Mouse (Mus musculus) embryonic facial prominence, embryonic 14.5 days (tissue): ENCODE data around the gene Rad50. TPM values are rescaled to one million over a fixed set of nuclear protein-coding genes. Genes with fewer than 3 reads are reported as not detected.

Source experiments
- ATAC-seq: fragments of 200-750 bp; cut with Nextera tagmentation; 2 replicates; pipeline ENCODE4 v1.8.0; 2017; ENCODE audit warnings: low read depth, moderate number of reproducible peaks, moderate TSS enrichment
- DNase-seq: peaks from one replicate; pipeline ENCODE4 v3.0.0-alpha.2; 2015; ENCODE audit warnings: low spot score
- H3K27ac ChIP-seq: fragments of 300-500 bp; sonication (generic); replicated peaks from 2 replicates; pipeline ENCODE4 v1.5.1; 2014; ENCODE audit warnings: low read depth, mild to moderate bottlenecking, low read length, moderate library complexity
- H3K27me3 ChIP-seq: fragments of 300-500 bp; sonication (generic); replicated peaks from 2 replicates; pipeline ENCODE4 v1.6.1; 2014; ENCODE audit warnings: low read length; ENCODE audit not compliant: control insufficient read depth, insufficient read depth
- H3K36me3 ChIP-seq: fragments of 300-500 bp; sonication (generic); 2 replicates; pipeline ENCODE4 v1.6.1; 2014; ENCODE audit warnings: low read length, mixed read lengths; ENCODE audit not compliant: control insufficient read depth, insufficient read depth
- H3K4me1 ChIP-seq: fragments of 300-500 bp; sonication (generic); 2 replicates; pipeline ENCODE4 v1.6.1; 2014; ENCODE audit warnings: antibody characterized with exemption, low read length; ENCODE audit not compliant: control insufficient read depth, insufficient read depth
- H3K4me2 ChIP-seq: fragments of 300-500 bp; sonication (generic); 2 replicates; pipeline ENCODE4 v1.6.1; 2014; ENCODE audit warnings: low read depth, mild to moderate bottlenecking, low read length, moderate library complexity, mixed read lengths
- H3K4me3 ChIP-seq: fragments of 300-500 bp; sonication (generic); 2 replicates; pipeline ENCODE4 v1.5.1; 2014; ENCODE audit warnings: low read depth, mild to moderate bottlenecking, low read length
- H3K9ac ChIP-seq: fragments of 300-500 bp; sonication (generic); 2 replicates; pipeline ENCODE4 v1.6.1; 2014; ENCODE audit warnings: low read depth, mild to moderate bottlenecking, low read length, moderate library complexity, mixed read lengths
- H3K9me3 ChIP-seq: fragments of 300-500 bp; sonication (generic); 2 replicates; pipeline ENCODE4 v1.6.1; 2016; ENCODE audit warnings: low read length; ENCODE audit not compliant: control insufficient read depth
- WGBS: fragments of 180-500 bp; shearing (Covaris S2); extraction: QIAGEN DNeasy Blood & Tissue Kit; methylation state at CpG from one replicate; pipeline ENCODE4 v1.1.7; 2014; 5-methylcytosine and 5-hydroxymethylcytosine counted together
- polyA plus RNA-seq: library from polyadenylated mRNA; unstranded; fragments of >200 nt; fragmentation: Nextera tagmentation; extraction: Ambion mirVana; gene quantifications from 2 replicates; pipeline ENCODE4 v1.2.1, GENCODE M21; 2014

Gene Rad50
- polyA plus RNA-seq, 1 experiment from 2014 or later, result 18.0 TPM

- Histone ChIP-seq H3K27ac (no peak overlapping the region), H3K27me3 (peaks cover 4% of the 10 kb centered on the region; the same call in 1 of the 2 replicates), H3K9me3 (no peaks in the 10 kb centered on the region), H3K4me2 (peak overlapping the region; percentile 77), H3K4me1 (peaks cover 8% of the 10 kb centered on the region), H3K4me3 (peak overlapping the region; percentile 42), H3K36me3 (no peaks in the 10 kb centered on the region), H3K9ac (peak overlapping the region; percentile 43; the same call in 1 of the 2 replicates)
- ATAC-seq, result no peak
- 38% methylated on average over 9 of the region's 9 CpGs for WGBS
- no peak for DNase-seq
Observed at GRCm38 (mm10) chr11:53635590-53636182, 71.4 kb downstream of the Rad50 start.

- no peak within 1 kb of the TSS for H3K9ac ChIP-seq
- H3K27me3 ChIP-seq, result peaks cover 4% of the 10 kb centered on the region; the same call in 1 of the 2 replicates
- no peak within 1 kb of the TSS for H3K27ac ChIP-seq
- peaks cover 8% of the 10 kb centered on the region for H3K4me1 ChIP-seq
- no peak for DNase-seq
- WGBS, result 92% methylated on average over 8 of the region's 8 CpGs
- no peak for ATAC-seq
- H3K4me2 ChIP-seq, result no peak within 1 kb of the TSS
- no peak within 1 kb of the TSS for H3K4me3 ChIP-seq
- no peaks in the 10 kb centered on the region for H3K9me3 ChIP-seq
- H3K36me3 ChIP-seq, result no peaks in the 10 kb centered on the region
Observed at GRCm38 (mm10) chr11:53634556-53634955, 72.6 kb downstream of the Rad50 start, which contains the start of gene Il13. Il13 (minus strand) TSS chr11:53634702.

GRCm38 (mm10) chr11:53633644-53634043 is 73.5 kb downstream of the Rad50 start:
- Histone ChIP-seq H3K9me3 (no peaks in the 10 kb centered on the region), H3K27me3 (peaks cover 4% of the 10 kb centered on the region; the same call in 1 of the 2 replicates), H3K9ac (no peak overlapping the region), H3K4me3 (no peak overlapping the region), H3K4me1 (peaks cover 8% of the 10 kb centered on the region), H3K27ac (no peak overlapping the region), H3K4me2 (no peak overlapping the region), H3K36me3 (no peaks in the 10 kb centered on the region)
- WGBS, result 90% methylated on average over 7 of the region's 7 CpGs
- no peak for ATAC-seq
- DNase-seq, result no peak

- Histone ChIP-seq H3K4me1 (peaks cover 8% of the 10 kb centered on the region), H3K4me3 (no peak overlapping the region), H3K27me3 (peaks cover 4% of the 10 kb centered on the region; the same call in 1 of the 2 replicates), H3K27ac (no peak overlapping the region), H3K9me3 (no peaks in the 10 kb centered on the region), H3K9ac (no peak overlapping the region), H3K4me2 (no peak overlapping the region), H3K36me3 (no peaks in the 10 kb centered on the region)
- WGBS, result 77% methylated on average over 14 of the region's 14 CpGs
- no peak for DNase-seq
- no peak for ATAC-seq
Observed at GRCm38 (mm10) chr11:53632122-53632733, 74.9 kb downstream of the Rad50 start.

- Histone ChIP-seq H3K9me3 (no peaks in the 10 kb centered on the region), H3K27me3 (no peaks in the 10 kb centered on the region), H3K4me3 (no peak overlapping the region), H3K27ac (no peak overlapping the region), H3K4me1 (no peaks in the 10 kb centered on the region), H3K9ac (no peak overlapping the region), H3K4me2 (no peak overlapping the region), H3K36me3 (no peaks in the 10 kb centered on the region)
- peak; percentile 90 for DNase-seq
- whole genome bisulfite sequencing, result 12% methylated on average over 1 of the region's 1 CpGs
- ATAC-seq, result peak; percentile 79
Observed at GRCm38 (mm10) chr11:53627859-53628258, 79.3 kb downstream of the Rad50 start.

- 64% methylated on average over 17 of the region's 17 CpGs for WGBS
- H3K9ac ChIP-seq, result 0 out of 2 replicates have a peak overlapping the region, but pooled peaks have one; percentile 19
- DNase-seq, result no peak
Observed at GRCm38 (mm10) chr11:53626802-53627373, 80.2 kb downstream of the Rad50 start.

GRCm38 (mm10) chr11:53624124-53624523 is 83.0 kb downstream of the Rad50 start:
- H3K4me2 ChIP-seq, result no peak overlapping the region
- no peak overlapping the region for H3K27ac ChIP-seq
- H3K36me3 ChIP-seq, result no peaks in the 10 kb centered on the region
- H3K4me1 ChIP-seq, result no peaks in the 10 kb centered on the region
- no peak overlapping the region for H3K4me3 ChIP-seq
- WGBS, result 85% methylated on average over 2 of the region's 2 CpGs
- H3K9ac ChIP-seq, result no peak overlapping the region
- DNase-seq (no peak), ATAC-seq (no peak)
- no peaks in the 10 kb centered on the region for H3K27me3 ChIP-seq
- no peaks in the 10 kb centered on the region for H3K9me3 ChIP-seq

More at GRCm38 (mm10) chr11:53626802-53627373, 80.2 kb downstream of the Rad50 start:
- Histone ChIP-seq H3K36me3 (no peaks in the 10 kb centered on the region), H3K27me3 (no peaks in the 10 kb centered on the region), H3K4me2 (no peak overlapping the region), H3K9me3 (no peaks in the 10 kb centered on the region), H3K27ac (no peak overlapping the region), H3K4me1 (no peaks in the 10 kb centered on the region), H3K4me3 (no peak overlapping the region)
- no peak for ATAC-seq

- WGBS, result 92% methylated on average over 9 of the region's 9 CpGs
- no peak overlapping the region for H3K27ac ChIP-seq
- no peaks in the 10 kb centered on the region for H3K27me3 ChIP-seq
- H3K9ac ChIP-seq, result no peak overlapping the region
- H3K9me3 ChIP-seq, result no peaks in the 10 kb centered on the region
- H3K4me3 ChIP-seq, result no peak overlapping the region
- DNase-seq, result no peak
- ATAC-seq, result no peak
- H3K4me1 ChIP-seq, result no peaks in the 10 kb centered on the region
- no peaks in the 10 kb centered on the region for H3K36me3 ChIP-seq
- H3K4me2 ChIP-seq, result no peak overlapping the region
Observed at GRCm38 (mm10) chr11:53623573-53623972, 83.5 kb downstream of the Rad50 start.
